Mouse (Mus musculus): ENCODE results near the gene Fitm1.
A peak's percentile ranks its signal among the peaks of the same experiment; 100 is the strongest.

Gene Fitm1

GRCm38 (mm10) chr14:55598521-55599390 is 23.3 kb downstream of the Fitm1 start:
- no peak for DNase-seq

- DNase-seq: no peak
These were observed 27.8 kb downstream of the Fitm1 start, which contains the start of gene Irf9 for GRCm38 (mm10) chr14:55603271-55603632. Gene Irf9, plus strand, starts transcription at chr14:55603571.

- DNase-seq: peak; percentile 95
These were observed 28.5 kb downstream of the Fitm1 start for GRCm38 (mm10) chr14:55603633-55604576.

GRCm38 (mm10) chr14:55604823-55605222 is 29.4 kb downstream of the Fitm1 start:
- DNase-seq: no peak

GRCm38 (mm10) chr14:55605743-55606459 is 30.5 kb downstream of the Fitm1 start:
- DNase-seq: no peak

- no peak for DNase-seq
These were observed 32.9 kb downstream of the Fitm1 start for GRCm38 (mm10) chr14:55608339-55608738.

GRCm38 (mm10) chr14:55613346-55613745 is 37.9 kb downstream of the Fitm1 start:
- DNase-seq: no peak

GRCm38 (mm10) chr14:55614565-55615178 is 39.3 kb downstream of the Fitm1 start:
- DNase-seq: no peak

- DNase-seq: no peak
These were observed 40.5 kb downstream of the Fitm1 start for GRCm38 (mm10) chr14:55615876-55616275.

GRCm38 (mm10) chr14:55616844-55617243 is 41.4 kb downstream of the Fitm1 start:
- DNase-seq: no peak

- peak; percentile 59 for DNase-seq
These were observed 42.4 kb downstream of the Fitm1 start, which contains the start of gene Rec8 for GRCm38 (mm10) chr14:55617822-55618221. Gene Rec8, plus strand, starts transcription at chr14:55618037.

- no peak for DNase-seq
These were observed 43.2 kb downstream of the Fitm1 start for GRCm38 (mm10) chr14:55618486-55619195.

All from kidney, postnatal 14 days (tissue).